Mouse (Mus musculus) hindbrain, embryonic 16.5 days (tissue): ENCODE data around the gene Ppp2r5e. TPM values are rescaled to one million over a fixed set of nuclear protein-coding genes. Genes with fewer than 3 reads are reported as not detected.
A peak's percentile ranks its signal among the peaks of the same experiment; 100 is the strongest.
"Not testable (repeated sequence)": the region's sequence is repeated elsewhere in the genome, so short reads cannot be mapped to it uniquely, and the experiment has no call there.

Experiments used
- ATAC-seq: fragments of 200-750 bp; cut with Nextera tagmentation; 2 replicates; pipeline ENCODE4 v1.8.0; 2017; ENCODE audit warnings: moderate TSS enrichment, moderate library complexity
- H3K27ac ChIP-seq: fragments of 300-500 bp; sonication (generic); 2 replicates; pipeline ENCODE4 v1.5.1; 2014; ENCODE audit warnings: low read depth, mild to moderate bottlenecking, control low read depth, low read length, moderate library complexity
- H3K27me3 ChIP-seq: fragments of 300-500 bp; sonication (generic); replicated peaks from 2 replicates; pipeline ENCODE4 v1.6.1; 2014; ENCODE audit warnings: low read length; ENCODE audit not compliant: control insufficient read depth, insufficient read depth
- H3K36me3 ChIP-seq: fragments of 300-500 bp; sonication (generic); 2 replicates; pipeline ENCODE4 v1.6.1; 2014; ENCODE audit warnings: mild to moderate bottlenecking, low read length, moderate library complexity, mixed read lengths; ENCODE audit not compliant: control insufficient read depth, insufficient read depth
- H3K4me1 ChIP-seq: fragments of 300-500 bp; sonication (generic); 2 replicates; pipeline ENCODE4 v1.6.1; 2014; ENCODE audit warnings: low read depth, low read length; ENCODE audit not compliant: control insufficient read depth, insufficient read depth
- H3K4me2 ChIP-seq: fragments of 300-500 bp; sonication (generic); 2 replicates; pipeline ENCODE4 v1.6.1; 2014; ENCODE audit warnings: mild to moderate bottlenecking, low read length, control low read depth, moderate library complexity
- H3K4me3 ChIP-seq: fragments of 300-500 bp; sonication (generic); 2 replicates; pipeline ENCODE4 v1.5.1; 2014; ENCODE audit warnings: mild to moderate bottlenecking, low read length, control low read depth, moderate library complexity
- H3K9ac ChIP-seq: fragments of 300-500 bp; sonication (generic); 2 replicates; pipeline ENCODE4 v1.6.1; 2014; ENCODE audit warnings: low read depth, mild to moderate bottlenecking, control low read depth, low read length, moderate library complexity
- H3K9me3 ChIP-seq: fragments of 300-500 bp; sonication (generic); 2 replicates; pipeline ENCODE4 v1.6.1; 2014; ENCODE audit warnings: mild to moderate bottlenecking, low read length, moderate library complexity; ENCODE audit not compliant: control insufficient read depth
- WGBS: fragments of 180-500 bp; shearing (Covaris S2); extraction: QIAGEN DNeasy Blood & Tissue Kit; methylation state at CpG from one replicate; pipeline ENCODE4 v1.1.7; 2014; 5-methylcytosine and 5-hydroxymethylcytosine counted together
- polyA plus RNA-seq: library from polyadenylated mRNA; unstranded; fragments of >200 nt; fragmentation: Nextera tagmentation; extraction: Ambion mirVana; gene quantifications from 2 replicates; pipeline ENCODE4 v1.2.1, GENCODE M21; 2015

Gene Ppp2r5e
- polyA plus RNA-seq, 1 experiment from 2014 or later, result 14.5 TPM

DNA sequence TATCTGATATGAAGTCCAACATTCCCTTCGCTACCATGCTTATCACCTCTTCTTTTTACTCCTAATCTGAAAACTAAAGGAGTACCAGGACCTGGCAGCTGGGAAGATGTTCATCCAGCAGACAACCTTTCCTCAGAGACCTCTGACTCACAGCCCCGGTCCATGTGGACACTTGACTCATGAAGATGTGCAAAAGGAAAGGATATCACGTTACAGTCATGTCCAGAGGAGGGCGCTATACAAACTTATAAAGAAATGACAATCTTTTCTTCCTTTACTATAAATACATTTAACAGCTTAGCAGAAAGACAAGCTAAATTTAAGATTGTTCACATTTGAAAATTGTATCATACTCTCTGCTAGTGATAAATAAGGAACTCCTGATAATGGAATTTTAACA lies 143.0 kb downstream of the Ppp2r5e start:
- H3K27ac ChIP-seq, result no peak overlapping the region

DNA sequence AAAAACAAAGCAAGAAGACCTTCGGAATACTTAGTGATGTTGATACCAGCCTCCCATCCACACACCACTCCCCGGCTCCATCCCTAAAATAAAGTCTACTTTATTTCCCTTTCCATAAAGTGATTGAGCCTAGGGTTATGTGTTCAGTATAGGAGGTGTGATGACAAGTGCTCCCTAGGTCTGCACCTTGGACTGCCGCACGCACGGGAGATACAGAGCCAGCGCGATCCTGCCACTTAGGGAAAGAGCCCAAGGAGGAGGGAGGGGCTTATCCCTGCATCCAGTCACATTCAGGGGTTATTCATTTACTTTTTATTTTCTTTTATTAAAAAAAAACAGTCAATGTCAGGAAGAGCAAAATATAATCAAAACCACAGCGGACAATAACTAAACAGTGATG lies 145.5 kb downstream of the Ppp2r5e start:
- Histone ChIP-seq H3K27me3 (no peaks in the 10 kb centered on the region), H3K27ac (no peak overlapping the region), H3K4me1 (no peaks in the 10 kb centered on the region), H3K36me3 (peaks cover 10% of the 10 kb centered on the region; the same call in 1 of the 2 replicates), H3K4me2 (no peak overlapping the region), H3K9ac (no peak overlapping the region), H3K9me3 (no peaks in the 10 kb centered on the region), H3K4me3 (no peak overlapping the region)
- ATAC-seq, result no peak
- WGBS, result 93% methylated on average over 8 of the region's 8 CpGs

More for the DNA sequence above, 143.0 kb downstream of the Ppp2r5e start:
- no peaks in the 10 kb centered on the region for H3K27me3 ChIP-seq
- H3K4me3 ChIP-seq, result no peak overlapping the region
- no peaks in the 10 kb centered on the region for H3K9me3 ChIP-seq
- H3K4me2 ChIP-seq, result no peak overlapping the region
- no peak for ATAC-seq
- H3K36me3 ChIP-seq, result peaks cover 10% of the 10 kb centered on the region; the same call in 1 of the 2 replicates
- H3K9ac ChIP-seq, result no peak overlapping the region
- H3K4me1 ChIP-seq, result no peaks in the 10 kb centered on the region
- 83% methylated on average over 4 of the region's 4 CpGs for WGBS

DNA sequence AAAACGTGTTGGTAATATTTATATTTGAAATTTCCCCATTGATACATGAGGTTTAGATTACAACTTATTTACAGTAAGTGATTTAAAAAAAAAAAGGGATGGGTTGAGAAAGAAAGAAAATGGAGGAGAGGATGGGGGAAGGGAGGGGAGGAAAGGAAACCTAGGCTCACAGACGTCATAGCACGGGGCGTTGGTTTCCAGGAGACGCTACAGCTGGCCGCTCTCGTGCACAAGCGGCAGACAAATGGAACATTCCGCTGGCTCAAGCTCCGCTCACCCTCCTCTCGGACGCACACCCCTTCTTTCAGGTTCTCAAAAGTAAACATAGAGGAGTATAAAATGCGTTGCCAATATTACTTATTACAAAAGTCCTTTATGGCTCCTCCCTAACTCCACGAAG lies 146.0 kb downstream of the Ppp2r5e start:
- Histone ChIP-seq H3K36me3 (peaks cover 10% of the 10 kb centered on the region; the same call in 1 of the 2 replicates), H3K4me1 (no peaks in the 10 kb centered on the region), H3K27ac (no peak overlapping the region), H3K9ac (no peak overlapping the region), H3K27me3 (no peaks in the 10 kb centered on the region), H3K4me3 (no peak overlapping the region), H3K4me2 (no peak overlapping the region), H3K9me3 (no peaks in the 10 kb centered on the region)
- WGBS, result 78% methylated on average over 14 of the region's 14 CpGs
- ATAC-seq, result no peak

DNA sequence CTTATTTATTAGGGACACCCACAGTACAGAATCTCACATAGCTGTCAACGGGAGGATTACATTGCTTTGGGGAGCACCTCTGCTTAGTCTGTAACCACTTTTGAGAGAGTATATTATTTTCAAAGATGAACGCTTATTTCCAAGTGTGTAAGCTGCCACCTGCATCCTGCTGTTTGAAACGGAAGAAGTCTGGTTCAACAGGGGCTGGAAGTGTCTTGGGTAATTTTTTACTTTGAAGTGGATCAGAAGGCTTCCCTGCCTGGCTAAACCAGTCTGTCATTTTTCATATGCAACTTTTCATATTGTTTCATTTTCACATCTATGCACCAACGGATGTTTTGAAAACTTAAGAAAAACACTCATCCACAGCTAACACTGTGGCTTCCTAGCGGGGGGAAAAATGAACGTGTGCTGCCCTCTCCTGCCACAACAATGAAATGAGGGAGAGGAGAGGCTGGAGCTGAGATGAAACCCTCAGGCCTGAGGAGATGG lies 146.5 kb downstream of the Ppp2r5e start:
- Histone ChIP-seq H3K36me3 (peaks cover 10% of the 10 kb centered on the region; the same call in 1 of the 2 replicates), H3K4me1 (no peaks in the 10 kb centered on the region), H3K27me3 (no peaks in the 10 kb centered on the region), H3K27ac (no peak overlapping the region), H3K4me2 (no peak overlapping the region), H3K9ac (no peak overlapping the region), H3K9me3 (no peaks in the 10 kb centered on the region), H3K4me3 (no peak overlapping the region)
- WGBS, result 67% methylated on average over 6 of the region's 6 CpGs
- ATAC-seq, result peak; percentile 69; the same call in 1 of the 2 replicates

DNA sequence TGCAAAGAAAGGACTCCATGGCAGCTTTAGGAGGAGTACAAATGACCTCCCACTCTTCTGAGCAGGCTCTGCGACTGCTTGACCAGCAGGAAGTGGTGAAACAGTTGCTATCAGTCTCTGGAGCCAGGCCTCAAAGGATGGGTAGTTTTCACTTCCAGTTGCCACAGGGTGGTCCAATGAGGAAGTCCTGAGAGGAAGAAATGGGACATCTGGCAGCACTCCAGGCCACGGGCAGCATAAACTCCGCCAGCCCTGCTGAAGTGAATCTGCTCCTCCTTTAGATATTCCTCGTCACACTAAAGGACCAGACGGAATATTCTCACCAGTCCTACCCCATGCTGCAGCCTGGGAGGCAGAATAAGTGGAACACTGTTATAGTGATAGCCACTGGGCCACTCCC lies 147.1 kb downstream of the Ppp2r5e start:
- Histone ChIP-seq H3K27me3 (no peaks in the 10 kb centered on the region), H3K36me3 (peaks cover 10% of the 10 kb centered on the region; the same call in 1 of the 2 replicates), H3K27ac (no peak overlapping the region), H3K4me1 (no peaks in the 10 kb centered on the region), H3K4me2 (no peak overlapping the region), H3K9me3 (no peaks in the 10 kb centered on the region), H3K4me3 (no peak overlapping the region), H3K9ac (no peak overlapping the region)
- no peak for ATAC-seq
- 80% methylated on average over 5 of the region's 5 CpGs for WGBS

DNA sequence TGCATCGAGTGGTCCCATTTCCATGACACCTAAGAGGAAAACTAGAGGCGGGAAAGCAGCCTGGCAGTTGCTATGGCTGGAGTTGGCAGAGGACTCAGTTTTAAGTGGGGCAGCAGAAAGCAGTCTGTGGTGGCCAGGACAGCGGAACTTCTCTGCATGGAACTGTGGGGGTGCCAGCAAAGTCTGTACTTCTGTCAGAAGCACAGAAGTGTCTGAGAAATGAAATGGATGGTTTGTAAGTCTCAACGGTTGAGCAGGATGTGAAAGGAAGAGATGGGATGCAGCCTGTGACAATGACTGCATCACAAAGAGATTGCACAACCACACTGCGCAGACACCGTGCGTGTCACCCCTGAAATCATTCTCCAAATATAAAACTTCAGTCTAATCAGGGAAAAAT lies 149.8 kb downstream of the Ppp2r5e start:
- no peaks in the 10 kb centered on the region for H3K36me3 ChIP-seq
- H3K4me3 ChIP-seq, result no peak overlapping the region
- no peak overlapping the region for H3K9ac ChIP-seq
- H3K4me1 ChIP-seq, result no peaks in the 10 kb centered on the region
- ATAC-seq, result no peak
- H3K4me2 ChIP-seq, result no peak overlapping the region
- no peak overlapping the region for H3K27ac ChIP-seq
- no peaks in the 10 kb centered on the region for H3K27me3 ChIP-seq
- no peaks in the 10 kb centered on the region for H3K9me3 ChIP-seq
- WGBS, result 89% methylated on average over 7 of the region's 7 CpGs

DNA sequence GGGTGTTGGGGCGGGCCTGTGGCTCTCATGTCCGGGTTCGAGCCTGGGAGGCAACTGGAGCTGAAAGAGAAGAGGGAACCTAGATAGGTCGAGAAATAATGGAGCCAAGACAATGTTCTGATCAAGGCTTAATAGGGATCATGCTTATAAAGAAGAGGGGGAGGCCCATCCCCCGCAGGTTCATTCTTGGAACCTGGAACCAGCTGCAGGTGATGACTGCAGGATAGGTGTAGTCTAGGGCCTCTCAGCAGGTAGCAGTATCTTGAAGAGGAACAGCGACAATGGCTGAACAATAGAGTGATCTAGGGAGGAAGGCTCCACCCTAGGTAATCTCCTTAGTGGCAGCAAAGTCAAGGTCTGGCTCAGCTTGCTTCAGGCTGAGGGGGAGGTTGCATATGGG lies 163.6 kb downstream of the Ppp2r5e start:
- H3K27me3 ChIP-seq, H3K9ac ChIP-seq, H3K4me1 ChIP-seq, H3K9me3 ChIP-seq, H3K36me3 ChIP-seq, H3K4me2 ChIP-seq, ATAC-seq, H3K4me3 ChIP-seq, H3K27ac ChIP-seq: not testable (repeated sequence)
- 87% methylated on average over 6 of the region's 6 CpGs for WGBS

DNA sequence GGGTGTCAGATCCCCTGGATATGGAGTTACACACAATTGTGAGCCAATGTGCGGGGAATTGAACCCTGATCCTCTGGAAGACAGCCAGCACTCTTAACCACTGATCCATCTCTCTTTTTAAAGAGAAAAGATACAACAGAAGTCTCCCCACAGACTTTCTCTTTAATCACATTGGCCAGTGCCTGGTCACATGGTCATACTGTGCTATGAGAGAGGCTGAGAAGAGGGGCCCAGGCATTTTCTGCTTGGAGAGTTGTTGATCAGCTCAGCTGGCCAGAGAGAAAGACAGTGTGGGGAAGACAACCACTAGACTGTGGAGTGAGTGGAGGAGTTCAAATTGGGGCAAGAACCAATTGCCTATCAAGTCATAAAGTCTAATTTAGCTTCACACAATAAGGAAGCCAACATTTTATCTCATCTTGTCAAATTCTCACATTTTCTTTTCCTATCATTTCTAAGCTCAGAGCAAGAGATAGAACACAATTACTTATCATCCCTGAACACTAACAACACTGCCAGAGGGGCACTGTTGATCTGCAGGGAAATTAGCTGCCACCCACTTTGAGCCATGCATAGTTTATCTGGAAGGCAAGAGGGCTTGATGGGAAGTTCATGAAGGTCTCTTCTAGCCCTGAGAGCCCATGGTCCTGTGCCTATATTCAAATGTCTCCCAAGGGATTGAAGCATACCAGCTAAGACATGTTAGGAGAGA lies 166.2 kb downstream of the Ppp2r5e start:
- 88% methylated on average over 1 of the region's 1 CpGs for WGBS
- Histone ChIP-seq H3K9me3 (no peaks in the 10 kb centered on the region), H3K4me1 (no peaks in the 10 kb centered on the region), H3K36me3 (no peaks in the 10 kb centered on the region), H3K27me3 (no peaks in the 10 kb centered on the region), H3K4me2 (no peak overlapping the region), H3K4me3 (no peak overlapping the region), H3K27ac (no peak overlapping the region), H3K9ac (no peak overlapping the region)
- ATAC-seq, result no peak

DNA sequence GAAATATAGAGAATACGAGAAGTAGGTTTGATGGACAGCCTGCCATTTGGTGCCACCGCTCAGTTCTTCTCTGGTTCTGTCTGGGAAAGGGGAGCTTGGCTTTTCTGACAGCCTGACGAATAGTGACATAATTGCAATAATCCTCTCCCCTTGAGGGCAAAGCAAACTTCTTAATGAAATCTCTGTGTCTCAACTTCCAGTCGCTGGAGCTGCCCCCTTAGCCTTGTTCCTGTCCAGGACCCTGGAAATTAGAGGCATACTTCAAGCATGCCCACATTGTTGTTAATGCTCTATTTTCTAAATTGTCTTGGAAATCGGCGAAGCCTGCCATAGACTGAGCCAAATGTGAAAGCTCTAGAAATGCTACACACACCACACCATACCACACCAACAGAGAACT lies 167.3 kb downstream of the Ppp2r5e start:
- WGBS, result 81% methylated on average over 6 of the region's 6 CpGs
- ATAC-seq, result no peak
- Histone ChIP-seq H3K4me3 (no peak overlapping the region), H3K9ac (no peak overlapping the region), H3K4me1 (no peaks in the 10 kb centered on the region), H3K27me3 (no peaks in the 10 kb centered on the region), H3K27ac (no peak overlapping the region), H3K4me2 (no peak overlapping the region), H3K36me3 (no peaks in the 10 kb centered on the region), H3K9me3 (no peaks in the 10 kb centered on the region)
